Mouse (Mus musculus): ENCODE results near the gene Oasl1.

Gene Oasl1

DNA sequence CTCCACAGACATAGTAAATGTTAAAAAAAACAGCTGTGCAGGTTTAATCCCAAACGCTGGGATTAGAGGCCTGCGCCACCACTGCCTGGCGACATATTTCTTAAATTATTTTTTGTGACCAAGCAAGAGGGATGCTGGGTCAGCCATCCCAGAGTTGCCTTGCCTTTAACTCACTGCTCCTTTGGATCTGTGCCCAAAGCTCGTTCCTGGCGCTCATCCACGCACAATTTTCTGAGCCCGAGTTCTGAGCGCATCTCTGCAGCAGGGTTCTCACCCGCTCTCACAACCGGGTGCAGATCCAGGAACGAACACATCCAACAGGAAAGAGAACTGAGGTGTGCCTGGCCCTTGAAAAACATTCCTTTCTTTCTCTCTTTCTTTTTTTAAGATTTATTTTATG, 55.4 kb downstream of the Oasl1 start:
- TF ChIP-seq GATA4 (IDR thresholded peaks at IDR 0.05; ENCODE audit: insufficient replicate concordance, low read length) = no peak

DNA sequence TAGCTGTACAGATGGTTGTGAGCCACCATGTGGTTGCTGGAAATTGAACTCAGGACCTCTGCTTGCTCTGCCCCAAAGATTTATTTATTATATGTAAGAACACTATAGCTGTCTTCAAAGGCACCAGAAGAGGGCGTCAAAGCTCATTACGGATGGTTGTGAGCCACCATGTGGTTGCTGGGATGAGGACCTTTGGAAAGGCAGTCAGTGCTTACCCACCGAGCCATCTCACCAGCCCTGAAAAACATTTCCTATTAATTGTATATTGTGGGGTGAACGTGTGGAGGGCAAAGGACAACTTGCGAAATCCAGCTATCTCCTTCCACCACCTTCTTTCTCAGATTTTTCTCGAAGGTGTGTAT, 55.8 kb downstream of the Oasl1 start:
- TF ChIP-seq GATA4 (IDR thresholded peaks at IDR 0.05; ENCODE audit: insufficient replicate concordance, low read length) = no peak

DNA sequence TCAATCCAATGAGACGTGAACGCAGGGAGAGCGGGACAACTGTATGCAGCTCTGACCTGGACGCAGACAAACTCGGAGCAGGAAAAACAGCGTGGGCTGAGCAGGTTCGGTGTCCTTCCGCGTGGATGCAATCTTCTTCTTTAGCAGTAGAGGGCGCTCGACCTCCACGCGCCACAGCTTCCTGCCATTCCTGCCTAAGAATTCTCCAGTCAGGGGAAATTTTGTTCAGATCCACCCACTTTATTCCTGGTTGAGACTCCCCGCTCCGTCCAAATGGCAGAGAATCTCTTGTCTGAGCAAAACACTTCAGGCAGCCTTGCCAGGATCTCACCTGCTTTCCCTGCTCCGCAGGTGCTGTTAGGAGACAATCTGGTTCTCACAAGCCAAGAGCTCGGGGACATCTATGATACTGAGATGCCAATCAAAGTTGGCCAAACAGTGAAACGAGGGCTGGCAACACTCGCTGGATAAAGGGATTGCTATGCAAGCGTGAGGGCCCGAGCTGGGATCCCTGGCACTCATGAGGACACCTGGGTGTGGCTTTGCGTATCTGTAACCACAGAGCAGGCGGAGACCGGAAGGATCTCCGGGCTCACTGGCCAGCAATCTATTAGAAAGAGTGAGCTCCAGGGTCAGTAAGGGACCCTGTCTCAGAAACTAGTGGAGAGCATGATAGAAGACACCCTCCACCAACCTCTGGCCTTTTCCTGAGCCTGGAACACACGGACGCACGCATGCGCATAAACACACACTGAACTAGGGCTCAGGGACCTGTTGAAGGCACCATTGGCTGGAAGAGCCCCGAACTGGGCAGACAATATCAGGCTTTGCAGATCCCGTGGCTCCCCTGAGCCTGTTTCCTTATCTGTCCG, 56.4 kb downstream of the Oasl1 start:
- no peak for TF ChIP-seq GATA4 (IDR thresholded peaks at IDR 0.05; ENCODE audit: insufficient replicate concordance, low read length)

DNA sequence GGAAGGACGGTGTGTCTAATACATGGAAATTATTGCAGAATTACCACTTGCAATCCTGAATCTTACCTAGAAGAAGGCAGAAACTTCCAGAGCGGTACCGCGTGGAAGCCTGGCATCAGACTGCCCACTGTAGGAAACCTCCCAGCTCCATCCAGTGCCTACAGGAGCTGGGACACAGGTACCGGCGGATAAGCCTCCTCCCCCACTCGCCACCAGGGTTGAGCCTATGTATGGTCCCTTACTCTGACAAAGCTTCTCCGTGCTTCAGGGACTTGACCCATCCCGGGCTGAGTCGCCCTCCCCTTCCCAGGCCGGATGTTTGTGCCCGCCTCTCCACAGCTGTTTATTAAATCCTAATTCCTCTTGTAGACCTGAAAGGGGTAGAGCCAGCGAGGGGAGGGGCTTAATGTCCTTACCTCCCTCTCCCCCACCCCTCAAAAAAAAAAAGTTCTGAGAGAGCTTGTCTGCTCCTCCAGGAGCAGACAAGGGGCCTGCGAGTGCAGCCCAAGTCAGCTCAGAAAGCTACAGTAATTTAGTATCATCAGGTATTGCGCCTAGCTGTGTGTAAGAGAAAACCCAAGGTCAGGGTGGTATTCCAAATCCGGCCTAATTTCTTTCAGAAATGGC, 57.2 kb downstream of the Oasl1 start:
- TF ChIP-seq GATA4 (IDR thresholded peaks at IDR 0.05; ENCODE audit: insufficient replicate concordance, low read length) = no peak

DNA sequence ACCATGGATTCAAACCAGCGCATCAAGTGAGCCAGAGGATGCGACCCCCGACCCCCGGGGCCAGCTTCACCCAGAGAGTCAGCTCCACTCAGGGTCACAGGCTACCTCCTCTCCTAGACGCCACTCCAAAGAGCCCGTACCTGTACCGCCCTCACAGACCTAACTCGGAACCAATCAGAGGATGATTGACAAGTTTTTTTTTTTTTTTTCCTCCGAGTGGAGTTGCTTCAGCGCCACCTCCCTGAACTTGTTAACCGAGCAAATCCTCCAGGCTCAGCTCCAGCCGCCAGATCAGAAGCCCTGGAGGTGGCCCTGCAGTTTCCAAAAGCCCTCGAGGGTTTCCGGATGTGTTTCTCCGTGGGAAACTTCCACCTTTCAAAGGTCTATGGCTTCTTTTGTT, 59.0 kb downstream of the Oasl1 start:
- no peak for TF ChIP-seq GATA4 (IDR thresholded peaks at IDR 0.05; ENCODE audit: insufficient replicate concordance, low read length)

DNA sequence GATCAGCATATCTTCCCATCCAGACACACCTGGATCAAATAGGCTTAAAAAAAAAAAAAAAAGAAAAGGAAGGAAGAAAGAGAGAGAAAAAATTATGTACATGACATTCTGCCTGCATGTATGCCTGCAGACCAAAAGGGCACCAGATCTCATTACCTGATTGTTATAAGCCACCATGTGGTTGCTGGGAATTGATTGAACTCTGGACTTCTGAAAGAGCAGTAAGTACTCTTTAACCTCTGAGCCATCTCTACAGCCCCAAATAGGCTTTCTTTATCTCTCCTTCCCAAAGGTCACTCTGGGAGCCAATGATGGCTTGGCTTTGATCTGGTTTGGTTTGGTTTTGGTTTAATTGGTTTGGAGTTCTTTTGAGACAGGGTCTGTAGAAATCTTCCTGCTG, 62.0 kb downstream of the Oasl1 start:
- no peak for TF ChIP-seq GATA4 (IDR thresholded peaks at IDR 0.05; ENCODE audit: insufficient replicate concordance, low read length)

Data from liver, adult (tissue).